Mouse (Mus musculus): ENCODE measurements around the gene Efna4. TPM values are rescaled to one million over a fixed set of nuclear protein-coding genes. Genes with fewer than 3 reads are reported as not detected.
A peak's percentile ranks its signal among the peaks of the same experiment; 100 is the strongest.

The Efna4 gene
- polyA plus RNA-seq, 1 experiment from 2014 or later: 16.0 TPM

DNA sequence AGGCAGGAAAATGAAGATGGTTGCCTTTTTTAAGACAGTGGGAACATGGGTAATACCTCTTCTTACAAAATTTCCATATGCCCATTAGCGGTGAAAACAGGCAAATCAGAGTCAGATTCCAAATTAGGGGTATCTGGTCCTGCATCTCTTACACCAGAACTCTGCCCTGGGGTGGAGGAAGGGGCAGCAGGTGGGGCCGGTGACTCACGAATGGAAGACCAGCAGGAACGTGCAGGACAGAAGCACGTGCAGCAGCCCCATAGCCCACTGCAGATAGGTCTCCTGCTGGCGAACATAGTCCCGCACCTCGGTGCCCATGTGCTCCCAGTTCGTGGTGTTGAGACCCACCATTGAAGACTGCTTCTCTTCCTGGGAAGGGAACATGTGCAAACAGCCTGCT, 18.2 kb upstream of the Efna4 start:
- no peaks in the 10 kb centered on the region for H3K9me3 ChIP-seq (replicated peaks)
- H3K9ac ChIP-seq: 0 out of 2 replicates have a peak overlapping the region, but pooled peaks have one; percentile 31
- 75% methylated on average over 9 of the region's 9 CpGs for WGBS
- no peak overlapping the region for H3K27ac ChIP-seq
- ATAC-seq: no peak
- no peak overlapping the region for H3K4me3 ChIP-seq
- H3K4me2 ChIP-seq: no peak overlapping the region
- H3K36me3 ChIP-seq (ENCODE audit: poor library complexity, severe bottlenecking): no peaks in the 10 kb centered on the region
- 0 out of 2 replicates have a peak, but pooled peaks cover 2% of the 10 kb centered on the region for H3K4me1 ChIP-seq
- H3K27me3 ChIP-seq: peaks cover 22% of the 10 kb centered on the region; the same call in 1 of the 2 replicates

DNA sequence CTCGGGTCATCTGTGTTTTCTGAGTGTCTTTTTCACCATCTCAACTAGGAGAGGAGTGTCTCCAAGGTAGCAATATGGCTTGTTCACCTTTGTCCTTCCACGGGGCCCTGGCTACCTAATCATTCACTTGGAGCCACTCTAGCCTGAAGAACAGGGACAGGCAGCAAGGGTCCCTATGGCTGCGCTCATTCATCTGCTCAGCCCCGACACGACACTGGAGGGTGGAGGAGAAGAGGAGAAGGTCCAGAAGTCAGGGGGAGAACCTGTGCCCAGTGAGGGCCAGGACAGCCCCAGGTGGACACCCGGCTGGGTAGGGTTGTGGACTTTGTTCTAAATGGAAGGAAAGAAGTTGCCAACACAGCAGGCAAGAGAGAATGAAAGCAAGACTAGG, 17.7 kb upstream of the Efna4 start:
- 85% methylated on average over 6 of the region's 6 CpGs for WGBS
- H3K4me3 ChIP-seq: no peak overlapping the region

DNA sequence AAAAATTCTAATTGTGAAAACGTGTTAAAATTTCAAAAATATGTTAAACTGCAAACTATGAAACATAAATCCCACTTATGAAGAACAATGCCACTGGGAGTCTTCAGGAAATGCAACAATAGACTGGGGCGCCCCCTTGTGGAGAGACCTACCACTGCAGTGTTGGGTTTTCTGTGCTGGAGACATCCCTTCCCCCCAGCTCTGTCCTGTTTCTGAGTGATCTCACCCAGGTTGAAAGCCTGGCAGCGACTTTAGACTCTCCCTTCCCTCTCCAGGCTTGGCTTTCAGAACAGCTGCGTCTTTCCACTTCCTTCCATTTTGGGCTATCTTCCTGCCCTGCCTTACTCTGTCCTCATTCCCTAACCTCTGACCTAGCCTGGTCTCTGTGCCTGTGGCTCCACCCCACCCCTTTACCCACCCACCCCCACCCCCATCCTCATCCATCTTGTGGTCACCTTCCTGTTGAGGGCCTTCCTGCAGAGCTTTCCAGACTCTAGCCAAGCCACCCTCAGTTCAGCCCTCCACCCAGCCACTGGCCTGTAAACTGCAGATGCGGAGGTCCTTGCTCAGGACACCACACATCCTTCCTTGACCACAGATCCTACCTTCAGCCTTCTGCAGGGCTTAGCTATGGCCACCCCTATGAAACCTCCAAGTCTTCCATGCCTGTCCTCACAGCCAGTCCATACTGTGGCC, 17.1 kb upstream of the Efna4 start:
- peak; percentile 28; the same call in 1 of the 2 replicates for ATAC-seq
- no peak overlapping the region for H3K27ac ChIP-seq
- 22% methylated on average over 5 of the region's 5 CpGs for WGBS
- peaks cover 11% of the 10 kb centered on the region; the same call in 1 of the 2 replicates for H3K4me1 ChIP-seq
- no peak overlapping the region; the same call in 1 of the 2 replicates for H3K9ac ChIP-seq
- no peaks in the 10 kb centered on the region for H3K9me3 ChIP-seq (replicated peaks)
- no peak overlapping the region for H3K4me2 ChIP-seq
- no peaks in the 10 kb centered on the region for H3K36me3 ChIP-seq (ENCODE audit: poor library complexity, severe bottlenecking)
- H3K4me3 ChIP-seq: no peak overlapping the region
- peaks cover 27% of the 10 kb centered on the region; the same call in 1 of the 2 replicates for H3K27me3 ChIP-seq

More for the DNA sequence above, 17.7 kb upstream of the Efna4 start:
- peaks cover 6% of the 10 kb centered on the region; the same call in 1 of the 2 replicates for H3K4me1 ChIP-seq
- no peak overlapping the region for H3K27ac ChIP-seq
- H3K9me3 ChIP-seq (replicated peaks): no peaks in the 10 kb centered on the region
- H3K4me2 ChIP-seq: no peak overlapping the region
- no peaks in the 10 kb centered on the region for H3K36me3 ChIP-seq (ENCODE audit: poor library complexity, severe bottlenecking)
- no peak for ATAC-seq
- H3K9ac ChIP-seq: no peak overlapping the region; the same call in 1 of the 2 replicates
- H3K27me3 ChIP-seq: peaks cover 26% of the 10 kb centered on the region; the same call in 1 of the 2 replicates

DNA sequence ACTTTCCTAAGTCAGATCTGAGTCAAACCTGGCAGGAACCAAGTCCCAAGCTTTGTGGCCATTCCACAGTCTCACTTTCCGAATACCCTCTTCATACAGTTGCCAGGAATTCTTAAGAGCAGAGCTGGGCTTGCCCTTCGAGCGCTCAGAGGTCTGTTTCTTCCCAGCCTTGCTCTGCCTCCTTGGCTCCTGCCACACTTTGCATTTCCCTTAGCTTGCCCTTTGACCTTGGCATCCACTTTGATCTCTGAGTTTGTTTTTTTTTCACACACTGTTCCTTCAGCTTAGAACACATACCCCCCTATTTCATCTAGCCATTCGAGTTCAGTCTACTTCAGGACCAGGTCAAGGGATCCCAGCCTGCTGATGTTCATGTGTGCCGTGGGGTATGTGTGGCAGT, 13.4 kb upstream of the Efna4 start:
- Histone ChIP-seq H3K27ac (no peak overlapping the region), H3K4me2 (no peak overlapping the region), H3K4me3 (no peak overlapping the region), H3K9ac (no peak overlapping the region), H3K36me3 (ENCODE audit: poor library complexity, severe bottlenecking) (0 out of 2 replicates have a peak, but pooled peaks cover under 1% of the 10 kb centered on the region), H3K4me1 (peaks cover 23% of the 10 kb centered on the region), H3K27me3 (peaks cover 42% of the 10 kb centered on the region), H3K9me3 (replicated peaks) (no peaks in the 10 kb centered on the region)
- ATAC-seq: no peak
- WGBS: 81% methylated on average over 5 of the region's 5 CpGs

DNA sequence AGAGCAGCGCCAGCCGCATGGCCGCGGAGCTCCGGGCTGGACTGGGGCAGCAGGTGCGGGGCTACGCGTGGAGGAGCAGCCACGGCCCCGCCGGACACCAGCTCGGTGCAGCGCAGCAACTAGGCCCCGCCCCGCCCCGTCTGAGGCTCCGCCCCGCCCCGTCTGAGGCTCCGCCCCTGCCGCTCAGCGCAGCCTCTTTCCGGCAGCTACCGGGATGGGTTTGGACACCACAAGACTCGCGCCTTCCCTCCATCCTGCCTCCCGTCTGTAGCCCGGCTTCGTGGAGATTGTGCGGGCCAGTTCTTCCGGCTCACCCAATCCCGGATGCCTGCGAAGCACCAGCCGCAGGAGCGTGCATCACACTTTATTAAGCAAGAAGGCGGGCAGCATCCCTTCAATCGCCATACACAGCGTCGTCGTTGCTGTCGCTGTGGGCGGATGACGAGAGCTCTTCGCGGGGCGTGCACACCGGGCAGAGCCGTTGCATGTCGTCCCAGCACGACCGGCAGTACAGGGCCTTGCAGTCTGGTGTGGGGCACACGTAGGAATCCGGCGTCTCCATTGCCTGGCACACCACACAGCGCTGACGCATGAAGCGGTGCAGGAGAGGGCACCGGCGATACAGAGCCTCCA, 12.2 kb upstream of the Efna4 start, which contains the start of gene Adam15:
TSS of gene Adam15 (minus strand) at position 128 of the 633 bp plus-strand sequence.
- H3K36me3 ChIP-seq (ENCODE audit: poor library complexity, severe bottlenecking): peaks cover 9% of the 10 kb centered on the region; the same call in 1 of the 2 replicates
- peaks cover 22% of the 10 kb centered on the region for H3K4me1 ChIP-seq
- WGBS: 1% methylated on average over 48 of the region's 59 CpGs
- peak; percentile 96 for ATAC-seq
- H3K27me3 ChIP-seq: peaks cover 33% of the 10 kb centered on the region
- peak within 1 kb of the TSS; percentile 69 for H3K27ac ChIP-seq
- peak within 1 kb of the TSS; percentile 76 for H3K9ac ChIP-seq
- H3K4me3 ChIP-seq: peak within 1 kb of the TSS; percentile 62
- no peaks in the 10 kb centered on the region for H3K9me3 ChIP-seq (replicated peaks)
- peak within 1 kb of the TSS; percentile 94 for H3K4me2 ChIP-seq

DNA sequence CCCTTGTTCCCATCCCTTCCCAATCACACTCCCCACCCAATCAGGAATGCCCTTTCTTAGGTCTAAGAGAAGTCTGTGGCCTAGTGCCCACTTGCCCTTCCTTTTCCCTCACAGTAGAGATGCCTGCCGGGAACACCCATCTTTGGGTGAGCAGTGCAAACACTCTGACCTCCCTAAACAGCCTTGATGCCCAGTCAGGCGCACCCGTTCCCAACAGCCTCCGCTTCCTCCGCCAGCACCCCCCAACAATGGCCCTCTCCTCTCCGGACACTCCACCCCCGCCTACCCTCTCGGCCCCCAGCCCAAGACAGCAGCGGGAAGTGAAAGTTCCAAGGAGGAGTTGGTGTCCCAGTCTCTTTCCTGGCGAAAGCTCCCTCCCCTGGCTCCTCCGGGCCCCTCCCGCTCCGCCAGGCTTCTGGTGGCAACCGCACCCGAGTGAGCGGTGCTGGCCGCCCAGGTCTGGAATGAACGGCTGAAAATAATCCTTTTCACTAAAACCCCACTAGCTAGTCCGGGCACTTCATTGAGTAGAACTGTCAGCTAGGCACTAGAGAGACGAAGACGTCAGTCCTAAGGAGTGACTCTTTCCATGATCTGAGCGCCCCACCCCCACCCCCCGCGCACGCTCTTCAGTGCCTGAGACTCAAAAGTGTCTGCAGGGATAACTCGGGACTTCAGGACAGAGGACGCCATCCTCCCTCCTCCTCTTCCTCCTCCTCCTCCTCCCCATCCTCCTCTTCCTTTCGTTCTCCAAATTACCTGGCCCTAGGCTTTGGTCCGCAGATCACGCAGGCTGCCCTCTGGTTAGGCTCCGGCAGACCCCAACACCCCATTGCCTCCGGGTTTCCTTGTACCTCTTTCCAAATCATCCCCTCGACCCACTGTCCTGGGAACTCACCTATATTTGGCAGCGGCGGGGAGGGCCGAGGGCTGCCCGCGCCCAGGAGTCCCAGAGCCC, 11.4 kb upstream of the Efna4 start:
- H3K27me3 ChIP-seq: peaks cover 33% of the 10 kb centered on the region
- no peaks in the 10 kb centered on the region for H3K9me3 ChIP-seq (replicated peaks)
- peak; percentile 43; the same call in 1 of the 2 replicates for ATAC-seq
- peak overlapping the region; percentile 76 for H3K9ac ChIP-seq
- H3K4me3 ChIP-seq: peak overlapping the region; percentile 62
- peaks cover 12% of the 10 kb centered on the region; the same call in 1 of the 2 replicates for H3K36me3 ChIP-seq (ENCODE audit: poor library complexity, severe bottlenecking)
- peaks cover 20% of the 10 kb centered on the region for H3K4me1 ChIP-seq
- peak overlapping the region; percentile 69; the same call in 1 of the 2 replicates for H3K27ac ChIP-seq
- WGBS: 1% methylated on average over 38 of the region's 38 CpGs
- H3K4me2 ChIP-seq: peak overlapping the region; percentile 94

DNA sequence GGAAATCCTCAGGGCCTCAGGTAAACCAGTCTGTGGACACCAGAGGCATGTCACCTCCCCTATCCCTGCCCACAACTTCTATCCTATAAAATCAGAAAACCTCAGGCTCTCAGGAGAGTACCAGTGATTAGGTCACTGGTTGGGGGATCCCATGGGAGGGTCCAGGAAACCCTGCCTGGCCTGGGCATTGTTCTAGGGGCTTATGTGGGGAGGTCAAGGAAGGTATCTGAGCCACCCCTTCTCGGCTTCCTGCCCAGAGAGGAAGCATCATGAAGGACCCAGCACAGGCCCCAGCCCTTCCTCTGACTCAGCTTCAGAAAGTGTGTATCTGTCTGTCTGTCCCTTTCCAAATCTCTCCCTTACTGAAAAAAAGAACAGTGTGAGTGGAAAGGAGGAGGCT, 10.1 kb upstream of the Efna4 start:
- no peak overlapping the region for H3K27ac ChIP-seq
- H3K27me3 ChIP-seq: peaks cover 25% of the 10 kb centered on the region
- H3K4me1 ChIP-seq: peaks cover 20% of the 10 kb centered on the region
- H3K4me3 ChIP-seq: no peak overlapping the region
- WGBS: 57% methylated on average over 1 of the region's 1 CpGs
- H3K36me3 ChIP-seq (ENCODE audit: poor library complexity, severe bottlenecking): peaks cover 19% of the 10 kb centered on the region
- H3K9ac ChIP-seq: no peak overlapping the region
- ATAC-seq: no peak
- no peaks in the 10 kb centered on the region for H3K9me3 ChIP-seq (replicated peaks)
- no peak overlapping the region for H3K4me2 ChIP-seq

DNA sequence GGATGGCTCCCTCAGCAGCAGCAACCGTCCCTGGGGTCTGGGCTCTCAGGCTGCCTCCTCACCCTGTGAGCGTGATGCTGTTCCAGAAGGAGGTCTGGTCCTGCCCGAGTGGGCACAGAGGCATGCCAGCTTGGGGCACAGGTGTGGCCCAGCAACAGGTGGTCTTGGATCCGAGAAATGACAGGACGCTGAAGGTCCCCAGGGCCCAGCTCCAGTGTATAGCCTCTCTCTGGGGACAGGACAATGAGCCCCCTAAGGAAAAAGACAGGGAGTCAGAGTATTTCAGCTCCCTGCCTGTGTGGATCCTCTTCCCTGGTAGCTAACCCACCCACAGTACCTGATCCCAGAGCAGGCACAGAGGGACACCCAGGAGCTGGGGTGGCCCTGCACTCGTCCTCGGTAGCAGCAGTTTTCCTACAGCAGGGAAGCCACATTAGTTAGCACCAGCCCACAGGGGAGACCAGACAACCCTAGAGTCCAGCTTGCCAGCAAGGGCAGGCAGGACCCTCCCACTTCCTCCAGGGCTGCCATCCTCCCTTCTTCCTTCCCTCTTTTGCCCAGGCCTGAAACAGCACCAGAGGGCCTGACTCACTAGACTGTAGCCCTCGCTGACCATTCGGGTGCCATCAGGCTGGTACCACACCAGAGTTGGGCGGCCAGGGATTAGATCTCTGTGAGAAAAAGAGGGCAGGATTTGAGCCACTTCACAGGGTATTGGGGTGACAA, 9.2 kb upstream of the Efna4 start:
- Histone ChIP-seq H3K4me2 (no peak overlapping the region), H3K36me3 (ENCODE audit: poor library complexity, severe bottlenecking) (peaks cover 26% of the 10 kb centered on the region), H3K4me1 (peaks cover 22% of the 10 kb centered on the region), H3K9me3 (replicated peaks) (no peaks in the 10 kb centered on the region), H3K9ac (no peak overlapping the region), H3K27ac (no peak overlapping the region), H3K4me3 (no peak overlapping the region), H3K27me3 (peaks cover 22% of the 10 kb centered on the region)
- WGBS: 86% methylated on average over 10 of the region's 10 CpGs
- no peak for ATAC-seq

DNA sequence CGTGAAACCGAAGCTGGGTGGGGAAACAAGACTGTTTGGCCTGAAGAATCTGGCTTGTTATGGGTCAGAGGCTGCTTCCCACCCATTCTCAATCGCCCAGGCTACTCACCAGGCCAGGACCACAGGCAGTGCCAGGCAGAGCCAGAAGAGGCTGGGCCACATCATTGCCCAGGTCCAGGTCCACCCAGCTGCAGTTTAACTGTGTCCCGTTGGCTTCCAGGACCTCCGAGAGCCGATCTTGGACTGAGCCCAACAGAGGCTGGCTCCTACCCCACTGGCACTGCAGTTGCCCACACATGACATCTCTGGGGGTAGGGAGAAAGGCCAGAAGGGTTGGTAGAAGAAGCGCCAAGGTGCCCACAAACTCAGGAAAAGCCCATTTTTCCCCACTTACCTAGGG, 5.5 kb upstream of the Efna4 start:
- Histone ChIP-seq H3K4me1 (peaks cover 31% of the 10 kb centered on the region), H3K4me3 (no peak overlapping the region), H3K9me3 (replicated peaks) (no peaks in the 10 kb centered on the region), H3K9ac (no peak overlapping the region), H3K27ac (no peak overlapping the region), H3K36me3 (ENCODE audit: poor library complexity, severe bottlenecking) (peaks cover 26% of the 10 kb centered on the region), H3K4me2 (no peak overlapping the region), H3K27me3 (peaks cover 7% of the 10 kb centered on the region)
- no peak for ATAC-seq
- WGBS: 88% methylated on average over 7 of the region's 7 CpGs

DNA sequence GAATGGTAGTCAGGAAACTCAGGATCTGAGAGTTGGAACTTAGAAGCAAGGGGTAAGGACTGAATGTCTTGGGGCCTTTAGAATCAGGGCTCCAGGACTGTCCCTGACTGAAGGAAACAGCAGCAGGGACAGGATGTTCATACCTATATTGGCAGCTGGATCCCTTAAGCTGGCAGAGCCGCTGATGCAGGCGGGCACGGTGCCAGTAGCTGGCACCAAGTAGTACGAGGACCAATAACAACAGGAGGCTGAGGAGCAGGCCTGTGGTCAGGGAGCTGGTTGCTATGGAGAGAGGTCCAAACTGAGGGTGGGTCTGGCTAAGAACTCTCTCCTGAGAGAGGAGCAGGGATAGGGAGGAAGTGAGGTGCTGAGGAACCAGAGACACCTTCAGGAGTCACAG, 4.0 kb upstream of the Efna4 start:
- Histone ChIP-seq H3K4me2 (no peak overlapping the region), H3K9me3 (replicated peaks) (no peaks in the 10 kb centered on the region), H3K36me3 (ENCODE audit: poor library complexity, severe bottlenecking) (peaks cover 26% of the 10 kb centered on the region), H3K27me3 (no peaks in the 10 kb centered on the region), H3K4me3 (no peak overlapping the region), H3K9ac (peak overlapping the region; percentile 45), H3K4me1 (peaks cover 39% of the 10 kb centered on the region), H3K27ac (no peak overlapping the region)
- WGBS: 76% methylated on average over 4 of the region's 4 CpGs
- ATAC-seq: no peak

DNA sequence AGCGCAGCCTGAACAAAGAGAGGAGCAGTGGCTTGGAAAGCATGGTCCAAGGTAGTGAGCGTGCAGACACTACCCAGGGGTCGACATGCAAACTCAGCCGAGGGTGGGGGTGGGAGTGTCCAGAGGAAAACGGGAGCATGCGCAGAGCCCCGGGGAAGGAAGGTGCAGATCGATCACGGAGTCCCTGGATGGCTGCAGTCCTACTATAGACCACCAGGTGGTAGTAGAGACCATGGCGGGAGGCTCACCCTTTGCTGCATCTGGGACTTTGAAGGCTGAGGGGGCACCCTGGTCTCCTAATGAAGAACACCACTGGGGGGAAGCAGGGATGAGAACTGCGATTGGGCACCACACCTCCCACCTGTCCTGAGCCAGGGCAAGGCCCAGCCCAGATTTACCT, 2.6 kb upstream of the Efna4 start:
- H3K27me3 ChIP-seq: no peaks in the 10 kb centered on the region
- peaks cover 52% of the 10 kb centered on the region for H3K4me1 ChIP-seq
- peaks cover 21% of the 10 kb centered on the region for H3K36me3 ChIP-seq (ENCODE audit: poor library complexity, severe bottlenecking)
- 7% methylated on average over 11 of the region's 11 CpGs for WGBS
- ATAC-seq: peak; percentile 30
- H3K27ac ChIP-seq: no peak overlapping the region
- peak overlapping the region; percentile 56 for H3K9ac ChIP-seq
- H3K4me3 ChIP-seq: peak overlapping the region; percentile 34
- peak overlapping the region; percentile 77 for H3K4me2 ChIP-seq
- no peaks in the 10 kb centered on the region for H3K9me3 ChIP-seq (replicated peaks)

Data from forebrain, embryonic 13.5 days (tissue).